Mouse (Mus musculus): Measurements from ENCODE around the gene Cemip. TPM values are rescaled to one million over a fixed set of nuclear protein-coding genes. Genes with fewer than 3 reads are reported as not detected.

Cemip gene
- total and polyA plus RNA-seq, 3 experiments, result under 0.01 TPM; not detected in 2

- Histone ChIP-seq H3K4me2 (ENCODE audit: insufficient read depth, low read depth, poor library complexity, severe bottlenecking) (no peak overlapping the region), H3K36me3 (replicated peaks in 1 of 2; ENCODE audit: control insufficient read depth in 1 of 2, insufficient read depth in 1 of 2, low read length in 1 of 2) (no peaks in the 10 kb centered on the region), H3K4me3 (replicated peaks in 1 of 3; ENCODE audit: low read depth in 2 of 3, low read length in 2 of 3, poor library complexity in 1 of 3) (no peak overlapping the region), H3K79me2 (replicated peaks; ENCODE audit: control insufficient read depth, extremely low read depth, insufficient read depth, poor library complexity, severe bottlenecking) (no peaks in the 10 kb centered on the region), H3K4me1 (ENCODE audit: control insufficient read depth in 1 of 2, insufficient read depth in 2 of 2) (peaks cover 0 to 10% of the 10 kb centered on the region in 2 experiments; a peak in 2 of 4 replicates), H3K27ac (ENCODE audit: insufficient read depth, low read depth) (no peak overlapping the region), H3K27me3 (replicated peaks) (no peaks in the 10 kb centered on the region), H3K9ac (ENCODE audit: insufficient read depth, low read depth) (no peak overlapping the region), H3K9me3 (replicated peaks; ENCODE audit: low read length) (no peaks in the 10 kb centered on the region)
- DNase-seq (ENCODE audit: extremely low read depth), result no peak
- in situ Hi-C loops (cut with MboI; ENCODE audit: low pct_ligation_motif_present, low pct_unique_long_range_greater_than_20kb, low sequenced_read_pairs) (loop anchor here (10.0 kb wide), 1 partner anchor 171 kb away; the partner anchor contains the start of gene Cemip), dilution Hi-C loops (cut with MboI; ENCODE audit: extremely low pct_ligation_motif_present, extremely low pct_unique_long_range_greater_than_20kb, low sequenced_read_pairs) (no loop called here)
- TF ChIP-seq RAD21 (IDR thresholded peaks at IDR 0.05; ENCODE audit: low read depth, low read length), result no peak
- TF ChIP-seq HCFC1 (IDR thresholded peaks at IDR 0.05; ENCODE audit: low read depth, low read length), result no peak
- no peak for TF ChIP-seq E2F4 (IDR thresholded peaks at IDR 0.05; ENCODE audit: insufficient replicate concordance, low read depth, low read length)
- peak; percentile 92 for TF ChIP-seq MAFK (IDR thresholded peaks at IDR 0.05; ENCODE audit: insufficient replicate concordance, low read length)
Observed at GRCm38 (mm10) chr7:83913995-83914394, 172.3 kb downstream of the Cemip start.

DNA sequence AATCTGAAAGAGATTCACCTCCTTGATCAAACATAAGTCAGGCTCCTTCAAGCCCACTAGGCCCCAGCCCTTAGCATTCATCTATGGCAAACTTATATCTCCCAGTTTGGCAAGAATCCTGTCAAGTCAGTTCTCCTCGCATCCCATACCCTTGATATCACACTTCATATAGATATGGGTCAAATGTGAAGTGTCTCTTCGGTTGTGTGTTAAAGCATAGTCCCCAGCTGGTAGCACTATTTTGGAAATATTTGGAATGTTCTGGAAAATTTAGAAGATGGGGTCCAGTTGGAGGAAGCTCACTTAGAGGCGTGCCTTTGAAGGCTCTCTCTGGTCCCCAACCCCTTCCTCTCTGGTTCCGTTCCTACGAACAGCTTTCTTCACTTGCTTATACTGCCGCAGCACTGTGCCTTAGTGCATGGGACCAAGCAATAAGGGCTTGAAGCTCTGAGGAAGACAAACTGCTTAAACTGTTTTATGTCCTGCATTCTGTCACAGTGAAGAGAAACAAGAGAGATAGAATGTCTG is 172.8 kb downstream of the Cemip start:
- Histone ChIP-seq H3K79me2 (replicated peaks; ENCODE audit: control insufficient read depth, extremely low read depth, insufficient read depth, poor library complexity, severe bottlenecking) (no peaks in the 10 kb centered on the region), H3K36me3 (replicated peaks in 1 of 2; ENCODE audit: control insufficient read depth in 1 of 2, insufficient read depth in 1 of 2, low read length in 1 of 2) (no peaks in the 10 kb centered on the region), H3K4me2 (ENCODE audit: insufficient read depth, low read depth, poor library complexity, severe bottlenecking) (no peak overlapping the region), H3K27ac (ENCODE audit: insufficient read depth, low read depth) (no peak overlapping the region), H3K27me3 (replicated peaks) (no peaks in the 10 kb centered on the region), H3K9me3 (replicated peaks; ENCODE audit: low read length) (no peaks in the 10 kb centered on the region), H3K4me1 (ENCODE audit: control insufficient read depth in 1 of 2, insufficient read depth in 2 of 2) (peaks cover 0 to 10% of the 10 kb centered on the region in 2 experiments; a peak in 2 of 4 replicates), H3K4me3 (replicated peaks in 1 of 3; ENCODE audit: low read depth in 2 of 3, low read length in 2 of 3, poor library complexity in 1 of 3) (no peak overlapping the region), H3K9ac (ENCODE audit: insufficient read depth, low read depth) (no peak overlapping the region)
- TF ChIP-seq NELFE (IDR thresholded peaks at IDR 0.05; ENCODE audit: low read depth, low read length) (no peak), MAZ (IDR thresholded peaks at IDR 0.05; ENCODE audit: low read depth, low read length) (no peak), POLR2AphosphoS2 (IDR thresholded peaks at IDR 0.05; ENCODE audit: low read depth, low read length) (no peak), RCOR1 (conservative IDR thresholded peaks at IDR 0.05; ENCODE audit: low read depth, low read length) (no peak), JUND (conservative IDR thresholded peaks at IDR 0.05; ENCODE audit: low read depth, low read length) (no peak), KAT2A (IDR thresholded peaks at IDR 0.05; ENCODE audit: insufficient replicate concordance, low read length) (no peak), ETS1 (conservative IDR thresholded peaks at IDR 0.05; ENCODE audit: low read depth, low read length) (no peak)
- no peak for DNase-seq (ENCODE audit: extremely low read depth)
- in situ Hi-C loops (cut with MboI; ENCODE audit: low pct_ligation_motif_present, low pct_unique_long_range_greater_than_20kb, low sequenced_read_pairs), result loop anchor here (10.0 kb wide), 1 partner anchor 171 kb away; the partner anchor contains the start of gene Cemip
- dilution Hi-C loops (cut with MboI; ENCODE audit: extremely low pct_ligation_motif_present, extremely low pct_unique_long_range_greater_than_20kb, low sequenced_read_pairs), result no loop called here

GRCm38 (mm10) chr7:83911909-83912308 is 174.4 kb downstream of the Cemip start:
- H3K27me3 ChIP-seq (replicated peaks), result no peaks in the 10 kb centered on the region
- H3K79me2 ChIP-seq (replicated peaks; ENCODE audit: control insufficient read depth, extremely low read depth, insufficient read depth, poor library complexity, severe bottlenecking), result no peaks in the 10 kb centered on the region
- H3K27ac ChIP-seq (ENCODE audit: insufficient read depth, low read depth), result no peak overlapping the region
- no peaks in the 10 kb centered on the region for H3K36me3 ChIP-seq (replicated peaks in 1 of 2; ENCODE audit: control insufficient read depth in 1 of 2, insufficient read depth in 1 of 2, low read length in 1 of 2)
- H3K4me1 ChIP-seq (ENCODE audit: control insufficient read depth in 1 of 2, insufficient read depth in 2 of 2), result peaks cover 0 to 10% of the 10 kb centered on the region in 2 experiments; a peak in 2 of 4 replicates
- H3K4me3 ChIP-seq (replicated peaks in 1 of 3; ENCODE audit: low read depth in 2 of 3, low read length in 2 of 3, poor library complexity in 1 of 3), result no peak overlapping the region
- peak; percentile 17 for DNase-seq (ENCODE audit: extremely low read depth)
- H3K4me2 ChIP-seq (ENCODE audit: insufficient read depth, low read depth, poor library complexity, severe bottlenecking), result no peak overlapping the region
- dilution Hi-C loops (cut with MboI; ENCODE audit: extremely low pct_ligation_motif_present, extremely low pct_unique_long_range_greater_than_20kb, low sequenced_read_pairs), result no loop called here
- TF ChIP-seq SIN3A (IDR thresholded peaks at IDR 0.05; ENCODE audit: low read length) (no peak), CHD1 (IDR thresholded peaks at IDR 0.05; ENCODE audit: low read depth, low read length) (no peak), RAD21 (IDR thresholded peaks at IDR 0.05; ENCODE audit: low read depth, low read length) (no peak), RCOR1 (conservative IDR thresholded peaks at IDR 0.05; ENCODE audit: low read depth, low read length) (no peak), POLR2AphosphoS2 (IDR thresholded peaks at IDR 0.05; ENCODE audit: low read depth, low read length) (no peak), UBTF (IDR thresholded peaks at IDR 0.05; ENCODE audit: low read depth, low read length) (no peak), MYC (IDR thresholded peaks at IDR 0.05; ENCODE audit: low read depth, low read length) (no peak), ZC3H11A (IDR thresholded peaks at IDR 0.05; ENCODE audit: low read depth, low read length) (no peak)
- in situ Hi-C loops (cut with MboI; ENCODE audit: low pct_ligation_motif_present, low pct_unique_long_range_greater_than_20kb, low sequenced_read_pairs), result loop anchor here (10.0 kb wide), 1 partner anchor 173 kb away; the partner anchor contains the start of gene Cemip
- no peaks in the 10 kb centered on the region for H3K9me3 ChIP-seq (replicated peaks; ENCODE audit: low read length)
- no peak overlapping the region for H3K9ac ChIP-seq (ENCODE audit: insufficient read depth, low read depth)

All from CH12.LX (cell line).